Mouse (Mus musculus): ENCODE measurements around the gene Tbc1d21.

The Tbc1d21 gene

GRCm38 (mm10) chr9:58345963-58346362, 24.3 kb downstream of the Tbc1d21 start:
- no peak for DNase-seq (ENCODE audit: low read depth, low spot score)

DNA sequence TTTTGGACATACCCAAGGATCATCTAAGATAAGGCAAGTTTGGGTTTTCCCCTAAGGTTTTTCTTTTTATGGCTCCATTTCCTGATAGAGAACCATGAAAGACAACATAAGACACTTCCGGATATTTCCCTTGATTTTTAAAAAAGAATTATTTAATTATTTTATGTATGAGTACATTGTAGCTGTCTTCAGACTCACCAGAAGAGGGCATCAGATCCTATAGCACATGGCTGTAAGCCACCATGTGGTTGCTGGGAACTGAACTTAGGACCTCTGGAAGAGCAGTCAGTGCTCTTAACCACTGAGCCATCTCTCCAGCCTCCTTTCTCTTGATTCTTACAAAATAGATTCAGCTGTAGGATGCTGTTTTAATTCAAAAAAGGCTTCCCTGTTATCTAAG, 28.5 kb downstream of the Tbc1d21 start:
- DNase-seq (ENCODE audit: low read depth, low spot score): no peak

DNA sequence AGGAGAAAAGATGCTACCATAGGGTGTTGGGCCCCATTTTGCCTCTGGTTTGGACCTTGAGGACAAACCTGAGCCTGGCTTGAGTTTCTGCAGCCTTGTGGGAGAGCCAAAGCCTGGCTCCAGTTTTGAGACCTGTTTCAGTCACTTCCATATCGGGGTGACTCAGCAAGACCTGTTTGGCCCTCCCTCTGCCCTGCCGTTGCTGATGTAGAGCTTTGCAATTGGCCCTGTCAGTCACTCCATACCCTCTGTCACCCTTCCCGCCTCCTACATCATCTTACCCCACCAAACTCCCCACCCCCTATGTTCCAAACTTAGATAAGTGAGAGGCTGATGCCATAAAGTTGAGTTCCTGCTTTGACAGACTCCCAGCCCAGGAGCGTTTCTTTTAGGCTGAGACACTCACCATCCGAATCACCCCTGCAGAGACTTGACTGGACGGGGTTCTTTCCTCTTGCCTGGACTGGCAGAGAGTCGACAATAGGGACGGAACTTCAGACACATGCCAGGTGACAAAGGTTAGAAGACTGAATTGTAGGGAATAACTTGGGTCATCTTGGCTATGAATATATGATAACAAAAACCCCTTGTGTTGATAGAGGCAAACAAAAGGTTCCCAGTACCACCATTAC, 33.5 kb downstream of the Tbc1d21 start:
- DNase-seq (ENCODE audit: low read depth, low spot score): no peak

DNA sequence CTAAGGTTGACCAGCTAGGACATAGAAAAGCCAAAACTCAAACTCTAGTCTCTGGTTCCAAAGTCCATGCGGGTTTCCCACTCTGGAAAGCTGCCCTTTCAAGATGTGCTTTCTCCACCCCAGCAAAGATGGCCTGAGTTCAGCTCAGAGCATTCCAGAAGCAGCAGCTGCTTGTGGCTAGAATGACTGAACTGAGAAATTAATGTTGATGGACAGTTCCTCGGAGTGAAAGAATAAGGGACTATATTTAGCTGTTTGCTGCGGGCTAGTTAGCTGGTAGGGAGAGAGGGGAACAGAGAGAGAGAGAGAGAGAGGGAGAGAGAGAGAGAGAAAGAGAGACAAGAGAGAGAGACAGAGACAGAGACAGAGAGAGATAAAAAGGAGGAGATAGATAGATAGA, 39.0 kb downstream of the Tbc1d21 start:
- no peak for DNase-seq (ENCODE audit: low read depth, low spot score)

GRCm38 (mm10) chr9:58330293-58330692, 40.0 kb downstream of the Tbc1d21 start:
- DNase-seq (ENCODE audit: low read depth, low spot score): peak; percentile 59

- no peak for DNase-seq (ENCODE audit: low read depth, low spot score)
Measured at GRCm38 (mm10) chr9:58327382-58327781, 42.9 kb downstream of the Tbc1d21 start.

DNA sequence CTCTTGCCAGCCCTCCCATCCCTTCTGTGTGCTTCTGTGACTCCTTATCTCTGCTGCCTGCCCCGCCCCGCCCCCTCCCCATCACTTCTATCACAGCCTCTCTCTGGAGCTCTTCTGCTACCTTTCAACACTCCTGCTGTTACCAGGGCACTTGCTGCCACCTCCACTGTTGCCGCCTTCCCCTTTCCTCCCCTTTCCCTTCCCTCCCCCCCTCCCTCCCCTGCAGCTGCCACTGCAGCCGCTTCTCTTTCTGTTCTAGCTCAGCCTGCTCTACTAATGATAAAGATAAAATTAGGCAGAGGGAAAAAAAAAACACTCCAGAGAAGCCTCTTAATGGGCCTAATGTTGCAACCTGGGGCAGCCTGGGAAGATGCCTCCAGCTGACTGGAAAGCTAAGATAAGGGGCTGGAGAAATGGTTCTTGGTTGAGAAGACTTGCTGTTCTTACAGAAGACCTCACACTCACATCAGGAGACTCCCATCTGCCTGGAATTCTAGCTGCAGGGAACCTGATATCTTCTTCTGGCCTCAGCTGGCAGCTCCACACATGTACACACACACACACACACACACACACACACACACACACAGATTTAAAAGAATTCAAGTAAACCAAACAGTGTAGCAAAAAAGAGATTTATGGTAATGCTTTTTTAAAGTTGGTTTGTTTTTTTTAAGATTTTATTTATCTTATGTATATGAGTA, 43.6 kb downstream of the Tbc1d21 start:
- no peak for DNase-seq (ENCODE audit: low read depth, low spot score)

- no peak for DNase-seq (ENCODE audit: low read depth, low spot score)
Measured at GRCm38 (mm10) chr9:58321681-58322080, 48.6 kb downstream of the Tbc1d21 start.

- DNase-seq (ENCODE audit: low read depth, low spot score): no peak
Measured at GRCm38 (mm10) chr9:58318317-58318716, 51.9 kb downstream of the Tbc1d21 start.

DNA sequence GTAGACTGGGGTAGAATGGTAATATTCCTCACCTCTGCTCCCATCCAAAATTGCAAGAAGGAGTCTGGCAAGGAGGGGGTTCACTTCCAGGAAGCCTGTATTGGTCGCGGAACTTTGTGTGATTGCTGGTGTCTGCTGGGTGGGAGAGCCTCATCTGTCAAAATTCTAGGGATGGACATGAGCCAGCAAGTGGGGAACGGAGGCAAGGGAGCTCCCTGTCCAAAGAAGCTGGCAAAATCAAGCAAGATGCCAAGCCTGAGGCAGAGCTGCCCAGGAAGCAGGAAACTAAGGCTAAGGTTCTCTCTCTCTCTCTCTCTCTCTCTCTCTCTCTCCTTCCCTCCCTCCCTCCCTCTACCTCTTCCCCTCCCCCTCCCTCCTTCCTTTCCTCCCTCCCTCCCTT, 52.9 kb downstream of the Tbc1d21 start:
- no peak for DNase-seq (ENCODE audit: low read depth, low spot score)

GRCm38 (mm10) chr9:58316784-58317183, 53.5 kb downstream of the Tbc1d21 start:
- DNase-seq (ENCODE audit: low read depth, low spot score): no peak

- no peak for DNase-seq (ENCODE audit: low read depth, low spot score)
Measured at GRCm38 (mm10) chr9:58315850-58316249, 54.4 kb downstream of the Tbc1d21 start.

DNA sequence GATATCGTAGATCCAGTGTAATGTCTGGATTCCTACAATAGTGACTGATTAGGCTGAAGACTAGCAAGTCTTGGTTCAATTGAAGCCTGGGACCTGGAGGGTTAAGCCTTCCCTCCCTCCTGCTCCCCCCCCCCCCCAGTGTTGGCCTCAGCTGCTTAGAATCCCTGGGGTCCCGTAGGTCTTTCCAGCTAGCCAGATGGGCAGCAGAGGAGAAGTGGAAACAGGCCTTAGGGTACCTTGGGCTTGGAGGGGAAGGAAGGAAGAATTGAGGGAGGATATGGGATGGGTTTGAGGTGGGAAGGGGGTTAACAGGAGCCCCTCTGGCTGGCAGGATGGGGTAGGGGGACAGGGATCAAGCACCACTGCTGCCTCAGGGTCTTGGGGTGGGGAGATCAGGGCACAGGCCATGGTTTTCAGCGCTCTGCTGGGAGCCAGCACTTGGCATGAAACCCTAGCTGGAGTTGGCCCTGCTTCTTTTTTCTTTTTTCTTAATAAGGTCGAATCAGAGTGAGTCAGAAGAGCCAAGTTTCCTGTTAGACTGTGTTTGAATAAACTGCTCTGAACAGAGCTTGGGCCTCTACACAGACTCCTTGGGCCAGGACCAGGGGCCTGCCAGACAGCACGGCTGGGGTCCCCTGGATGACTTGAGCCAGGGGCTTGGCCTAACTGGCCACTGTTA, 55.4 kb downstream of the Tbc1d21 start:
- DNase-seq (ENCODE audit: low read depth, low spot score): peak; percentile 42

- no peak for DNase-seq (ENCODE audit: low read depth, low spot score)
Measured at GRCm38 (mm10) chr9:58312944-58313359, 57.3 kb downstream of the Tbc1d21 start, which contains the start of gene Loxl1. Gene Loxl1 (minus strand): TSS chr9:58313186.

DNA sequence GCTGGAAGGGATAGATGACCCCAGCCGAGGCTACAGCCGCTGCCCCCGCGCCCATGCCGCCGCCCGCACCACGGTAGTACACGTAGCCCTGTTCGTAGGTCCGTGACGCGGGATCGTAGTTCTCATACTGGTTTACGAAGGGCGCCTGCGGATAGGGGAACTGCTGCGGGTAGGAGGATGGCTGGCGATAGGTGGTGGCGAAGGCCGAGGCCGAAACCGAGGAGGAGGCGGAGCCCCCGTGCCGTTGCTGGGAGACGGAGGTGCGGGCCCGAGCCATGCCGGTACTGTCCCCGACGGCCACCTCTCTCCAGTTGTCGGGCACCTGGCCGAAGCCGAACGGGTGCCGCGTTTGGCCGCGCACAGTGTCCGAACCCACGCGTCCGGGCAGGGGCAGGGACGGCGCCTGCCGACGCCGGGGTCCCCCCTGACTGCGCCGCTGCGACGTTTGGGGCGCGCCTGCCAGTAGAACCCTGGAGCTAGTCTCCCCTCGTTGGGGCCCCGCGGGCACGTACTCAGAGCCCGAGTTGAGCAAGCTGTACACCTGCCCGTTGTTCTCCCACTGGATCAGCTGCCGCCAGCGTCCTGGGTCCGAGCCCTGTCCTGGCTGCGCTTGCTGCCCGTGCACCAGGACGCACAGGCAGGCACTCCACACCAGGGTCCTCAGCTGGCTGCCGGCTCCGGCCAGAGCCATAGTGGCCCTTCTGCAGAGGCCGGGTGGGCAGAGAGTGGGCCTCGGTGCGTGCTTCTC, 57.9 kb downstream of the Tbc1d21 start:
- DNase-seq (ENCODE audit: low read depth, low spot score): no peak

DNA sequence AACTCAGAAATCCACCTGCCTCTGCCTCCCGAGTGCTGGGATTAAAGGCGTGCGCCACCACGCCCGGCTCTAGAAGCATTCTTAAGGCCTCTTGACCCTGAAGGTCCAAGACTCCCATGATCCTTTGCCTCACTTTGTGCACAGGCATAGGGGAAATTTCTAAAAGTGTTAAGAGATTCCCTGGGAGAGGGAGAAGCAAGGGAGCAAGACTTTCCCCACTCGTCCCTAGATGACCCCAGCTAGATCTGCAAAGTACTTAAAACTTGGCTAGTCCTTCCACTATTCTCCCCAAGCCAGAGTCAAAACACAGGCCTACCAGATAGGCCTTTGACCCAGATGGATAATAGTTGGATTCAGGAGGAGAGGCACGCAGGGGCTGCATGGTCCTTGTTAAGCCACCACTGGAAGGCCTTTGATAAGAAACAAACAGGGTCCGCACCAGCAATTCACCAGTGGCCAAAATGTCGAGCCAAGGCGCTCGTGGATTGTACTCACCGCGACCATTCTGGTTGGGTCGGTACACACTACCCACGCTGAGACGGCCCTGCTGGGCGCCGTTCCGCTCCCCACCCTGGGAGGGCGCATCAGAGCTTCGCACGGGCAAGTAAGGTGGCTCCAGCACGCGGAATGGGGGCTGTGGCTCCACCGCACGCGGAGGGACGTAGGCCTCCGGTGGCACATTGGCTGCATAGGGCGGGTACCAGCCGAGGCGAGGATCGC, 58.9 kb downstream of the Tbc1d21 start:
- DNase-seq (ENCODE audit: low read depth, low spot score): no peak

DNA sequence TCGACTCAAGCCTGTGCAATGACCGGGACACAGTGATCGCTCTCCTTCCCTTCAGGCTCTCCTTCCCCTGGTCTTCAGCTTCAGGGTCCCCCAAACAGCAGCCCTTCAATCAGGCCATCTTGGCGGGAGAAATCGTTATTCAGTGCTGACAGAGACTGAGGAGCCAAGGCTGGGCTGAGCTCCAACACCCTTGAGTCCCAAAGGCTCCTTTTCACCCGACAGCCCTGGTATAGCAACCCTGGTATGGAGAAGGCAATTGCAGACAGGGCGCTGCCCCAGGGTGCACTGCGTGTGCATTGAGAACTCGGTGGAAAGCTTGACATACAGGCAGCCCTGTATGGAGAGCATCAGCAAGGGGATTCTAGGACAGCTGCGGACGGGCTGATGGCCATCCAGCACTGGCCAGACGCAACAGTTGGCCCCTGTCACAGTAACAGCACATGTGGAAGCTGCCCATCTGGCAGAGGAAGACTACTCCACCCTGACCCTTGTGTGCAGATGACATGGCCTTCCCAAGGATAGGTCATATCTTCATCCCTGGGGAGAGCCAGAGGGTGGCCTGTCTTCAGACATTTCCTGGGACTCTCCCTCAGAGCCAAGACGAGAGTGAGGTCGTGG, 60.1 kb downstream of the Tbc1d21 start:
- no peak for DNase-seq (ENCODE audit: low read depth, low spot score)
